Mouse (Mus musculus): ENCODE results near the gene Aspscr1.
A peak's percentile ranks its signal among the peaks of the same experiment; 100 is the strongest.

Aspscr1 gene

DNA sequence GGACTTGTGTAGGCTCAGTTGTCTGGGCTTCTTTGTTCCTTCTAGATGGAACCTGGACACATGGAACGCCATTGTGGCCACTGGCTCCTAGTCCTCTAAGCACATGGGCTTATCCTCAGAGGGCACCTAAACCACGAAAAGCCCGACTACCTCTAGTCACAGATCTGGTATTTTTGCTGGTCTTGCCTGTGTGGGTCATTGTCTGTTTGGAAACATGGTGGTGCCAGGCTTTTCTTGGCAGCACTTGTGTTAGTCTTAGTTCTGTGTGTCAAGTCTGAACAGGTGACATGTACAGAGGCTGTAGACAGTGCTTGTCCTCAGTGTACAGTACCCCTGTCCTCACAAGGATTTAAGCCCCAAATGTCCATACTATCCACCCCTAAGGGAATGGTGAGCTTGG is 10.8 kb downstream of the Aspscr1 start:
- no peak for DNase-seq (ENCODE audit: low spot score in 2 of 2)

DNA sequence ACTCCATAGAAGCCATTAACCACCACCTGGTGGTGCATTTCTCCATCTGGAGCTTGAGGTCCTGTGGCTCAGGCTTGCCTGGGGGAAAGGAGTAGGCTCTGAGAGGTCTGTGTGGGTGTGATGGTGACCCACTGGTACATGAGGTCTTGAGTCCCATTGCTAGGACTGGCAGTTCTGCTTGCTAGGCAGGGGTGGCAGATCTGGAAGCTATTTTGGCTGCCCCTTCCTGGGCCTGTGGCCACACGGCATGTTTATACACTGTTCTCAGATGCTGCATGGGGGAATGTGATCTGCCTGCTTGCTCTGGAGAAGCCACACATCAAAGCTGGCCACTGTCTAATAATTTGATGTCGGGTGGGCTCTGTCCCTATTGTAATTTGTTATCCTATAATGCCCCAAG is 11.3 kb downstream of the Aspscr1 start:
- DNase-seq (ENCODE audit: low spot score in 2 of 2), result no peak

DNA sequence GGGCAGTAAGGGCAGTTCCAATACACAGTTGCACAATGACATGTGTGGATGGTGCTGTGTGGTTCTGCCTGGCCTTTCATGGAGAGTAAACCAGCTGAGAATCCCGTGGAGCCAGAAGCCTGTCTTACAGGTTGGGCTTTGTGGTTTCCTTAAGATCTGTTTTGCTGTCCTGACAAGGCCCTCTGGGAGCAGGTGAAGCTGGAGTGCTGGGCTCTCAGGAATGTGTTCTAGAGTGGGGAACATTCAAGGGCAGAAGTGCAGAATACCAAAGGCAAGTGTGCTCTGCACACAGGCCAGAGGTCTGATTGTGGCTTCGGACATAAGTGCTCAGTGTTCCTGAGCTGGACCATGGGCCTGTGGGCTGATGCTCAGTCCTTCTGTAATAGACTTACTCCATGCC is 11.9 kb downstream of the Aspscr1 start:
- no peak for DNase-seq (ENCODE audit: low spot score in 2 of 2)

DNA sequence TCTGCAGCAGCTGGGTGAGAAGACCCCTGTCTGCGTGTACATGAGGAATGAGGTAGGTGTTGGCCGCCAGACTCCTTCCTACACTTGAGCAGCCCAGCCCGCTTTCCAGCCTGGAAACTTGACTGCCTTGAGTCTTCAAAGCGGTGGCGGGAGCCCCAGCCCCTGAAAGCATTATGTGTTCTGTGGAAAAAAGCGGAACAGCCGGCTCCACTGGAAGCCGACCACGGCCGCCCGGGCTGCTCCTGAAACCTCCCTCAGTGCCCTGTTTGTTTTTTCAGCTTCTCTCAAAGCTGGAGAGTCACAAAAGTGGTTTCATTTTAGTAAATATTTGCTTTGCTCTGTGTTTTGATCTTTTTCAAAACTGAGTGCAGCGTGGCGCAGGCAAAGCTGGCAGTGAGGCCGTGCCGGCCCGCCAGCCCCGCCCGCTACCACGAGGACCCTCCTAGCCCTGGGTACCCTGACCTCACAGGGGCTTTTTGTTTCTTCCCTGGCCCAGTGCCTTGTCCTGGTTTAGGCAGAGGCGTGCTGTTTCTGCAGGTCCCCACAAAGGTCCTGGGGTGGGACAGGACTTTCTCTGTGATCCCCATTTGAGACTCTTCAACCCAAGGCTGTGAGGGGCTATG is 14.0 kb downstream of the Aspscr1 start:
- DNase-seq (ENCODE audit: low spot score in 2 of 2), result no peak

DNA sequence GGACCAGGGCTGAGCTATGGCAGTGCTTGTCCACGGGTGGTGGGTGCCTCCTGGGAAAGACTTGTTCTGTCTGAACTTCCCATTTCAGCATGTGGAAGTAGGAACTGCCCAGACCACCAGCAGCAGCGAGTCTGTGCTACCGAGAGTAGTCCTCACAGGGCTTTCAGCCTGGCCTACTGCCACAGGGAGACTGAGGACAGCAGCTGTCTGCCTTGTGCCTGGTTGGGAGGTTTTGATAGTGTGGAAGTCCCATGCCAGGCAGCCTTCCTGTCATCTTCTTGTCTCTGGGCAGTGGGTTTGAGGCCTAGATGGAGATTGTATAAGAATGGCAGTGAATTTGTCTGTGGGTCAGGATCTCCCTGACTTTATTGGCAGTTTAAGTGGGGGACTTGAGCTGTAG is 16.6 kb downstream of the Aspscr1 start:
- no peak for DNase-seq (ENCODE audit: low spot score in 2 of 2)

DNA sequence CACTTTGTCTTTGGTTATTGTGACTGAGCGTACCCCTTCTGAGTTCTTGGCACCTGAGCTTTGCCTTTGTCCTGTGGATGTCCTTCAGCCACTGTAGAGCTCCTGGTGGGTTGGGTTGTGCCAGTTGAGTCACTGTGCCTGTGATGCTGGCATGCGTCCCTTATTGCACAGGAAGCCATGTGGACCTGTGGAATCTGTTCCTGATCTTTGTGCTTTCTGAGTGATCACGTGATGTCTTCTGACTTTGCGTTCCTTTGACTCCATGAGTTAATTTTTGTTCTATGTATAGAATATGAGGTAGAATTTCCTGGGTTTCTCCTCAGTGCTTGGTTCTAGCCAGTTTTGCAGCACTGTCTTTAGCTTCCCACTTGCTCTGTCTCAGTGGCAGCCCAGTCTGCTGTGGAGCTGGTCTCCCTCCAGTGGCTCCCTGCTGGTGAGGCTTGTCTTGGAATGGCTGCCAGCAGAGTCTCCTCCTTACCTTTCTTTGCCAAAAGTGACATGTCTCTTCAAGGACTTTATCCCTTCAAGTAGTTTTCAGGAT is 19.8 kb downstream of the Aspscr1 start:
- no peak for DNase-seq (ENCODE audit: low spot score in 2 of 2)

DNA sequence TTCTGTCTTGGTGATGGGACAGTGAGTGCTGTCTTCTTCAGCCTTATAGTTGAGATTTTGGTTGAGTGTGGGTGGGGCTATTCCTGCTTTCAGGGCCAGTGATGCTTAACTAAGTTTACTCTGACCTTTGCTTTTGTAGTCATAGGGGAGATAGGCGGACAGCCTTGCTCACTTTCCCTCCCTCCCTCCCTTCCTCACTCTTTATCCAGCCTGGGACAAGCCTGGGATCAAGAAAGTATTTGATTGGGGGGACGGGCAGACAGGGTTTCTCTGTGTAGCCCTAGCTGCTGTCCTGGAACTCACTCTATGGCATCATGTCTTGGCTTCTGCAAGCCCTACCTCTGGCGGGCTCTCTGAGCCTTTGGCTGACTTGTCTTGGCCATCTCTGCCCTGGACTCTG is 20.7 kb downstream of the Aspscr1 start:
- DNase-seq (ENCODE audit: low spot score in 2 of 2), result no peak

DNA sequence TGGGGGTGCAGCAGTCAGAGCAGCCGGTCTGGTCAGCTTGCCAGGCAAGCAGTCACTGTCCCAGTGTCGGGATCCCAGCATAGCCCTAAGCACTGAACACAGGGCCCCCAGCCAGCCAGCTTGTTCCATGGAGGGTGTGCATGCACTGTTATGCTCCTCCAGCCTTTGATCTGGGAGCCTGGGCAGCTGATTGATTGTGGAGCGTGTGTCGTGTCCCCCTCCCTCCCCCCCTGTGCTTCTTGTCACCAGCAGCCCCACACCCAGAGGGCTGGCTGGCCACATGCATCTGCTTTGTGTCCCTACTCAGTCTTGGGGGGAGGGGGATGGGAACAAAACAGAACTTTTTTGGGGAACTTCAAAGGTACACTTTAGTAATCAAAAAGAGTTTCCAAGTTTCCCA is 22.4 kb downstream of the Aspscr1 start:
- DNase-seq (ENCODE audit: low spot score in 2 of 2), result no peak

DNA sequence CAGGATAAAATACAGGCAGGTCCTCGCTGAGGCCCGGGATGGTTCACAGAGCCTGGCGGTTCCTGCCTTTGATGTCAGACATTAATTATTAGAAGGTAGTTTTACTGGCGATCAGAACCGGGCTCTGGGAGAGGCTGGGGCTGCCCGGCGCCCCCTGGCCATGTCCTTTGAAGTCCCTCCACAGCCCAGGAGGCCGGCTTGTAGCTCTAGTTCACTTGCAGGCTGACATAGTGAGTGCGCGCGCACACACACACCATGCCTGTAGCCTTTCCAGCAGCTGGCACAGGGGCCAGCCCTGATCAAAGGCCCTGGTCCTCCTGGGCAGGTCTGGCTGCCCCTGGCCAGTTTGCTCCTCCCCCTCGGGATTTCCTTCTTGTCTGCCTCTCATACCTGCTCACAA is 22.9 kb downstream of the Aspscr1 start:
- DNase-seq (ENCODE audit: low spot score in 2 of 2), result no peak

DNA sequence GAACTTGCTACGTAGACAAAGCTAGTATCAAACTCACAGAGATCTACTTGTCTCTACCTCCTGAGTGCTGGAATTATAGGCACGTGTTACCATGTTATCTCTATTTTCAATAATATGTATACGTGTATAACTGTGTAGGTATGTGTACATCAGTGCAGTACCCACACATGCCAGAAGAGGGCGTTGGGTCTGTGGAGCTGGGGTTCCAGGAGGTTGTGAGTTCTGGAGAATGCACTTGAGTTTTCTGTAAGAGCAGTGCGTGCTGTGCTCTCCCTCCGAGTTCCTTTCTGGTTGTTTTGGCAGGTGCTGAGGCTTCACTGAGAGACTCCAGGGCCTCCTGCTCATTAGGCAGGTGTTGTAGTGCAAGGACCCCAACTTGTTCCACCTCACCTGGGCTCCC is 23.8 kb downstream of the Aspscr1 start:
- no peak for DNase-seq (ENCODE audit: low spot score in 2 of 2)

DNA sequence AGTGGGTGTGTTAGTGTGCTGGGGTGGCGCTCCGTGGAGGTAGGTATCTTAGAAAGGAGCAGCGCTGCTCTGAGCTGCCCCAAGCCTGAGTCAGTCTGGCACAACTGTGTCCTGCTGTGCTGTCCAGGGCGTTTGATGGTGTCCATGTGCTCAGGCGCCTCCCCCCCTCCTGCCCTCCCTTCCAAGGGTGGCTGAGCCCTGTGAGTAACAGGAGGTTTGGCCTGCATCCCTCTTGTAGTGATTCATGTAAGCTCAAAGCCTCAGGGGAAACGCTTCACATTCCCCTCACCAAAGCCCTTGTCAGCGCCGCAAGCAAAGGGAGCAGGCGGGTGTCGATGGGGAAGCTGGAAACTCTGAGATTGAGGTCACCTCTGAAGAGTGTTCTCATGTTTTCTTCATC is 25.0 kb downstream of the Aspscr1 start:
- no peak for DNase-seq (ENCODE audit: low spot score in 2 of 2)

DNA sequence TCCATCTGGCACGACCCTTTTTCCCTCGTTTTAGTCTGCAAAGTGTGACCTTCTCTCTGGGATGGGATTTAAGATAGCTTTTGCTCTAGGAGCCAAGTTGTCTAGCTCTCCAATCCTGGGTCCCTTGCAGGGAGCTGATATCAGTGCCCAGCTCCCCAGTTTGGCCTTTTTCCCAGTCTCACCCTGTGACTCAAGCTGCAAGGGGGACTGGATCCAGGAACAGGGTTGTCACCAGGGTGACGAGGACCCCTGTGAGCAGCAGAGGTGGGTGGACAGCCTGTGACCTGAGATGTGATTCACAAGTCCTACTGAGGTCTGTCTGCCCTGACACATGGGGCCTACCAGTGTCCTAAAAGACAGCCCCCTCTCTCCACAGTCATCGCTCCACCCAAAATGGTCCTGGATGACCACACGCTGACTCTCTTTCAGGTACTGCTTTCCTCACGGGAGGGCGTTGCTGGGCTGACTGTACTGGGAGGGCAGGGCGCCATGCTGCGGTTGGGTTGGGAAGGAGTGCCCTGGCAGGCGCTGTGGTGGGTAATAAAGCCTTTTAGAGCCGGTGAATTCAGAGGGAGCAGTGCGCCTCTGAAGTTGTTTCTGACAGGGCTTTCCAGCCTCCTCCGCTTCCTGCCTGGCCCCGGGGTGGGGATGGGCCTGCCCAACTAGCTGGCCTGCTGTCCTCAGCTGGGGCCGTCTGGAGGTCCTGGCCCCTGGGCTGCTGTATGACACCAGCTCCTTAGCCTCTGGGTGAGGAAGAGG is 31.1 kb downstream of the Aspscr1 start:
- DNase-seq (ENCODE audit: low spot score in 2 of 2), result no peak

DNA sequence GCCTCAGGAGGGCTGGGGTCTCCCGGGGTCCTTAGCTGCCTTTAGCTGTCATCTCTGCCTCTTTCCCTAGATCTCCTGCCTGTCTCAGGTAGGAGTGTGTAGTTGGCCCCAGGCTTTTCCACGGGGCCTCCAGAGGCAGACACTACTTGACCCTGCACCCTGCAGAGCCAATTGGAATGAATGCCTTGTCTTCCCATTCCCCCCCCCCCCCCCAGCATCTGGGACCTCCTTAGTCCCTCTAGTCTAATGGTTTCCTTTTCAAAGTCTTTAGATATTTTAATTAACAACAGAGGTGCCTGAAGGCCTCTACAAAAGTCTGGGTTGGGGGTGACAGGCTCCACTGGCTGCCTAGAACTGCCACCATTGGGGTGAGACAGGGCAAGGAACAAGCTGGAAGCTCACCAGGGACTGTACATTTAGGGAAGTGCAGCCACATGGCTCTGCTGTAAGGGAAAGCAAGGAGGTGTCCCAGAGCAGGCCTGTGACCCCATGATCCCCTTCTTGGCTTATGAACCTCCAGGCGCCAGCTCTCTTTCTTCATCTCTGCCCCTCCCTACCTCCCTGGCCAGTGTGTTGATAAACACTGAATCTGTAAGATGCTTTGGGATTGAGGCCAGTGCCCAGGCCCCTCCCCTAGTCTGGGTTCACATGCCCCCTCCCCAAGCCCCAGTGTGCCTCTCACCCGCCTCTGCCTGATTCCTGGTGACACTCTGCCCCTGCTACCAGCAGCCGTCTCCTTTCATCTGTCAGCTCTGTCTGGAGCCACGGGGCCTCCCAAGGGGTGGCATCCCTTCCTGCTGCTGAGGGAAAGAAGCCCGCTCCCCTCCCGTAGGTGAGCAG is 31.9 kb downstream of the Aspscr1 start:
- no peak for DNase-seq (ENCODE audit: low spot score in 2 of 2)

DNA sequence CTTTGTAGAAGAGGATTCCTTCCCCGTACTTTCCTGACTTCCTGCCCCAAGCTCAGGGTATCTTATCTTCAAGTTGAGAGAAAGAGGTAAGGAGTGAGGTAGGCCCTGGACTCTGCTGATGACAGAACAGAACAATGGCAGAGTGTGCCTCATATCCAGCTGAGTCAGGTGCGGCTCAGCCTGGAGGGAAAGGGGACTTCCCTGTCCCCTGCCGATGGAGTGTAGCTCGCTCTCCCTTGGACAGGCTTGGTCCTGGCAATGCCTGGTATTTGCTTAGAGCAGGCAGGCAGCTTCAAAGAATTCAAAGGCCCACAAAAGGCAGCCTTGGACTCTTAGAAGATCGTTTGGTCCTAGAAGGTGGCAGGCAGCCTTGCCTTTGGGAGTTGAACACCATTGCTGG is 33.3 kb downstream of the Aspscr1 start:
- no peak for DNase-seq (ENCODE audit: low spot score in 2 of 2)

DNA sequence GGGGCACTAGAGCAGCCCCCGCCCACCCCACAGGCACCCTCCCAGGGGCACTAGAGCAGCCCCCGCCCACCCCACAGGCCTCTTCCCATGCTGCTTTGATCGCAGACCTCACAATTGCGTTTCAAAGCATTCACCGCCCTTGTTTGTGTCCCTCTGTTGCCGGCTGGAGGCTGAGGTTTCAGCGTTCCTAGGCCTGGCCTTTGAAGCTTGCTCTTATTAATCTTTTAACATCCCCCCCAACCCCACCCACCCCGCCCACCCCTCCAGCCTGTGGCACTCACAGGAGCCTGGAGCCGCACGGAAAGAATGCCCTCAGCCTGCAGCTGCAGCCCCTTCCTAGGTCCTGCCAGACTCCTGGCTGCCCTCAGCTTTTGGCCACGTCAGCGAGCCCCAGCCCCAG is 34.5 kb downstream of the Aspscr1 start:
- no peak for DNase-seq (ENCODE audit: low spot score in 2 of 2)

DNA sequence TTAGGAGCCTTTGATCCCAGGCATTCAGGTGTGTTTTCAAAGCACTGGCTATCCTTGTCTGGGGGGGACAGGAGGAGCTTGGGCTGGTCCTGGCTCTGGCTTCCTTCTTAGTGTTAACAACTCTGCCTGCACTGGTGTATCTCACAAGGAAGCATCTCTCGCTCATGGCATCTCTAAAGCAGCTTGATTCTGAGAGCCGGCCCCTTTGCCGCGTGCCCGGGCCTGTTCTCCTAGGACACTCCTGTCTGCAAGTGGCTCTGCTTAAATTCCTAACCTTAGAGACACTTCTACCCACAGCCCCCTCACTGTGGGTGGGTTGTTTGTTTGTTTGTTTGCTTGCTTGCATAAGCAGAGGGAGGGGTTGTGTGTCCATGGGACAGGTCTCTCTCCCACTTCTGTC is 35.2 kb downstream of the Aspscr1 start:
- DNase-seq (ENCODE audit: low spot score in 2 of 2), result no peak

DNA sequence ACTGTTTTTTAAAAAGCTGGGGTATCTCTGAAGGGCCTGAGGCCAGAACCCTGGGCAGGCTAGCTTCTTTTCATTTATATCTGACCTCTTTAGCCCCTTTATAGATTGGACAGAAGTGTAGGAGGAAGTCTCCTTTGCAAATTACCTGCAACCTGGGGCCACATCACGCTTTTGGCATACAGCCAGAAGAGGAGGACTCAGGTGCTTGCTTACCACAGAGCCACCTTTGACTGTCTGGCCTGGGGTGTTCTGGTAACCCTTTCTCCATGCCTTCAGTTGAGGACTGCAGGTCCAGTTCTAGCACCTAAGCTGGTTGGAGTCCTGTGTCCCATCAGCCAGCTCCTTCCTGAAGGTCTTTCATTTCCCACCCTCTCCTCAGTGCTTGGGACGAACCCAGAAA is 36.8 kb downstream of the Aspscr1 start:
- DNase-seq (ENCODE audit: low spot score in 2 of 2), result no peak

DNA sequence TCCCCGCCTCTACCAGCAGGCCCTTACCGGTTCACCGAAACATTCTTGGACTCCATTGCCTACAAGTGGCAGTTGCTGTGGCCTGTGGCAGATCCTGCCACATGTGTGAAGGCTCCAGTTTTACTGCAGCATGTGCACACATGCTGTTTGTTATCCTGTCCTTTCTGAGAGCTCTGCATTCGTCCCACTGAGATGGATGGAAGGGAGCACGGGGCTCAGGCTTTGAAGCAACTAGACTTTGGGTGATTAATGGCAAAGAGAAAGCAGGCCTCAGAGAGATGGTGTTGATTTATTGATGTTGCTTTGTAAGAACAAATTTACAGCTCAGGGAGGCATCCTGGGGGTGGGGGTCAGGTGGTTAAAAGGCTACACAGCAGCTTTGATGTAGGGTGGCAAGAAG is 37.9 kb downstream of the Aspscr1 start:
- no peak for DNase-seq (ENCODE audit: low spot score in 2 of 2)

DNA sequence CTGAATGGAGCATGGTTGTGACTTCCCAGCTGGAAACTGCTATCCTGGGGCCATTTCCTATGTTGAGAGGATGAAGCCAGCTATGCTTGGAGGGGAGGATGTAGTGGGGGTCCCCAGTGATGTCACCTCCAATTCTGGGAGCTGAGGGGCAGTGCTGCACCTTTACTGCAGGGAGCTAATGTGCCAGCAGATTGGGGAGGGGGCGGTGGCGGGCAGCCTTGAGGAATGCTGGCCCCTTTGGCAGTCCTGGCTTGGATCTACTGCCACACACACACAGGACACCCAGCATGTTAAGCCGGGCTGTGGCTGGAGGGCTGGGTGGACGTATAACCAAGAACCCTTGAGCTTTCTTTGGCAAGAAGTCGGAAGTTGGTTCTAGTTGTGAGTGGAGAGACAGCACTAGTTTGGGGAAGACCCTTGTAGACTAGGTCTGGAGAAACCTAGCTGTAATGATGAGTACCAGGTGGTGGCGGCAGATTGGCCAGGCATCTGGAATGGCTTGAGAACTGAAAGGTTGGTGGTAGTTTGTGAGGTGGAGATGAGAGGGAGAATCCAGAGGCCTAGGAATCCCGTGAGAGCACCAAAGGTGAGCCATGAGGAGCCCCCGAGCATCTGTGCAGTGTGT is 39.3 kb downstream of the Aspscr1 start:
- DNase-seq (ENCODE audit: low spot score in 2 of 2), result no peak

DNA sequence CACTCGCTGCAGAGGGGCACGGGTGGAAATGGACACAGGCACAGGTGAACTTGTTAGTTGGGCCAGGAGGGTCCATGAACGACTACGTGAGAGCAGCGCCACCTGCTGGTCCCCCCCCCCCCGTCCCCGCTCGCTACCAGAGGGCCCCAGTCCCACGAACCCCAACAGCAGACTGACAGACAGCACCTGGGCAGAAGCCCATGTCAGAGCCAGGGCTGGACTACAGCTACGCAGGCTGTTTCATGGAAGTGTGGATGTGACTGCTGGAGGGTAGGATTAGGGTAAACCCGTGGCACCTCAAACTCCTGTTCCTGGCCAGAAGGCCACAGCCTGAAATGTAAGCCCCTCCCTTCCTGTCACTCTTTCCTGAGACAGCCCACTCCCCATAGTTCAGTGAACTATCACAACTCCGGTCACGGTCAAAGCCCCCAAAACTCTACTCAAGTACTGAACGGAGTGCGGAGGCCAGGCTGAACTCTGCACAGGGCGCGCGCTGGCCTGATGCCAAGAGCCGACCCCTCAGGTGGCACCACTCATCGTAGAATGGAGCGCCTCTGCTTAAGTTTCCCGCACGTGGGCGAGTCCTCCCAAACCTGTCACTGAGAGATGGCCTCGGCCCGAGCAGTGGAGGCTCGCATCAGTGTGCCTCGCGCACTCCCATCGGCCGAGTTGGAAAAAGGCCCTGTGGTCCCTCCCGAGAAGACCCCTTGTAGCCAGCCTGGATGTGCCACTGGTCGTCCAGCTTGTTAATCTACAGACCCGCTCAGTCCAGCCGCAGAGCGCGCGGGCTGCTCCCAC is 40.2 kb downstream of the Aspscr1 start:
- DNase-seq (ENCODE audit: low spot score in 2 of 2), result peak; percentile 57 to 79
